Mouse (Mus musculus): ENCODE measurements around the gene Slc20a1.

Gene Slc20a1

GRCm38 (mm10) chr2:129206824-129207223, 8.3 kb downstream of the Slc20a1 start:
- Histone ChIP-seq H3K36me3 (ENCODE audit: control insufficient read depth, insufficient read depth, low read length, poor library complexity, severe bottlenecking) (peaks cover 15% of the 10 kb centered on the region), H3K27me3 (ENCODE audit: control insufficient read depth, insufficient read depth, low read length, poor library complexity, severe bottlenecking) (no peaks in the 10 kb centered on the region)
- no peak for DNase-seq (ENCODE audit: low read depth, low spot score)

GRCm38 (mm10) chr2:129208181-129208746, 9.7 kb downstream of the Slc20a1 start:
- DNase-seq (ENCODE audit: low read depth, low spot score) = no peak
- Histone ChIP-seq H3K36me3 (ENCODE audit: control insufficient read depth, insufficient read depth, low read length, poor library complexity, severe bottlenecking) (peaks cover 15% of the 10 kb centered on the region), H3K27me3 (ENCODE audit: control insufficient read depth, insufficient read depth, low read length, poor library complexity, severe bottlenecking) (no peaks in the 10 kb centered on the region)

- H3K36me3 ChIP-seq (ENCODE audit: control insufficient read depth, insufficient read depth, low read length, poor library complexity, severe bottlenecking) = peaks cover 14% of the 10 kb centered on the region; the same call in 1 of the 2 replicates
- no peak for DNase-seq (ENCODE audit: low read depth, low spot score)
- no peaks in the 10 kb centered on the region for H3K27me3 ChIP-seq (ENCODE audit: control insufficient read depth, insufficient read depth, low read length, poor library complexity, severe bottlenecking)
Observed at GRCm38 (mm10) chr2:129210089-129210749, 11.7 kb downstream of the Slc20a1 start.

- DNase-seq (ENCODE audit: low read depth, low spot score) = no peak
- Histone ChIP-seq H3K36me3 (ENCODE audit: control insufficient read depth, insufficient read depth, low read length, poor library complexity, severe bottlenecking) (peaks cover 14% of the 10 kb centered on the region; the same call in 1 of the 2 replicates), H3K27me3 (ENCODE audit: control insufficient read depth, insufficient read depth, low read length, poor library complexity, severe bottlenecking) (no peaks in the 10 kb centered on the region)
Observed at GRCm38 (mm10) chr2:129211255-129211654, 12.7 kb downstream of the Slc20a1 start.

- Histone ChIP-seq H3K36me3 (ENCODE audit: control insufficient read depth, insufficient read depth, low read length, poor library complexity, severe bottlenecking) (peaks cover 11% of the 10 kb centered on the region; the same call in 1 of the 2 replicates), H3K27me3 (ENCODE audit: control insufficient read depth, insufficient read depth, low read length, poor library complexity, severe bottlenecking) (no peaks in the 10 kb centered on the region)
- no peak for DNase-seq (ENCODE audit: low read depth, low spot score)
Observed at GRCm38 (mm10) chr2:129211957-129212356, 13.4 kb downstream of the Slc20a1 start.

- H3K36me3 ChIP-seq (ENCODE audit: control insufficient read depth, insufficient read depth, low read length, poor library complexity, severe bottlenecking) = peaks cover 7% of the 10 kb centered on the region; the same call in 1 of the 2 replicates
- DNase-seq (ENCODE audit: low read depth, low spot score) = no peak
- no peaks in the 10 kb centered on the region for H3K27me3 ChIP-seq (ENCODE audit: control insufficient read depth, insufficient read depth, low read length, poor library complexity, severe bottlenecking)
Observed at GRCm38 (mm10) chr2:129212566-129212965, 14.0 kb downstream of the Slc20a1 start.

- Histone ChIP-seq H3K27me3 (ENCODE audit: control insufficient read depth, insufficient read depth, low read length, poor library complexity, severe bottlenecking) (no peaks in the 10 kb centered on the region), H3K36me3 (ENCODE audit: control insufficient read depth, insufficient read depth, low read length, poor library complexity, severe bottlenecking) (peaks cover 4% of the 10 kb centered on the region; the same call in 1 of the 2 replicates)
- DNase-seq (ENCODE audit: low read depth, low spot score) = no peak
Observed at GRCm38 (mm10) chr2:129214774-129215173, 16.2 kb downstream of the Slc20a1 start.

- no peaks in the 10 kb centered on the region for H3K36me3 ChIP-seq (ENCODE audit: control insufficient read depth, insufficient read depth, low read length, poor library complexity, severe bottlenecking)
- no peak for DNase-seq (ENCODE audit: low read depth, low spot score)
- no peaks in the 10 kb centered on the region for H3K27me3 ChIP-seq (ENCODE audit: control insufficient read depth, insufficient read depth, low read length, poor library complexity, severe bottlenecking)
Observed at GRCm38 (mm10) chr2:129217612-129218185, 19.1 kb downstream of the Slc20a1 start.

- no peaks in the 10 kb centered on the region for H3K36me3 ChIP-seq (ENCODE audit: control insufficient read depth, insufficient read depth, low read length, poor library complexity, severe bottlenecking)
- H3K27me3 ChIP-seq (ENCODE audit: control insufficient read depth, insufficient read depth, low read length, poor library complexity, severe bottlenecking) = no peaks in the 10 kb centered on the region
- DNase-seq (ENCODE audit: low read depth, low spot score) = no peak
Observed at GRCm38 (mm10) chr2:129218537-129219105, 20.1 kb downstream of the Slc20a1 start.

- DNase-seq (ENCODE audit: low read depth, low spot score) = no peak
- Histone ChIP-seq H3K27me3 (ENCODE audit: control insufficient read depth, insufficient read depth, low read length, poor library complexity, severe bottlenecking) (no peaks in the 10 kb centered on the region), H3K36me3 (ENCODE audit: control insufficient read depth, insufficient read depth, low read length, poor library complexity, severe bottlenecking) (no peaks in the 10 kb centered on the region)
Observed at GRCm38 (mm10) chr2:129221097-129221632, 22.6 kb downstream of the Slc20a1 start.

- Histone ChIP-seq H3K27me3 (ENCODE audit: control insufficient read depth, insufficient read depth, low read length, poor library complexity, severe bottlenecking) (no peaks in the 10 kb centered on the region), H3K36me3 (ENCODE audit: control insufficient read depth, insufficient read depth, low read length, poor library complexity, severe bottlenecking) (no peaks in the 10 kb centered on the region)
- no peak for DNase-seq (ENCODE audit: low read depth, low spot score)
Observed at GRCm38 (mm10) chr2:129224178-129224577, 25.6 kb downstream of the Slc20a1 start.

GRCm38 (mm10) chr2:129225251-129225819, 26.8 kb downstream of the Slc20a1 start:
- Histone ChIP-seq H3K27me3 (ENCODE audit: control insufficient read depth, insufficient read depth, low read length, poor library complexity, severe bottlenecking) (no peaks in the 10 kb centered on the region), H3K36me3 (ENCODE audit: control insufficient read depth, insufficient read depth, low read length, poor library complexity, severe bottlenecking) (no peaks in the 10 kb centered on the region)
- no peak for DNase-seq (ENCODE audit: low read depth, low spot score)

GRCm38 (mm10) chr2:129226296-129226851, 27.8 kb downstream of the Slc20a1 start:
- no peak for DNase-seq (ENCODE audit: low read depth, low spot score)
- no peaks in the 10 kb centered on the region for H3K36me3 ChIP-seq (ENCODE audit: control insufficient read depth, insufficient read depth, low read length, poor library complexity, severe bottlenecking)
- no peaks in the 10 kb centered on the region for H3K27me3 ChIP-seq (ENCODE audit: control insufficient read depth, insufficient read depth, low read length, poor library complexity, severe bottlenecking)

- no peak for DNase-seq (ENCODE audit: low read depth, low spot score)
- Histone ChIP-seq H3K36me3 (ENCODE audit: control insufficient read depth, insufficient read depth, low read length, poor library complexity, severe bottlenecking) (no peaks in the 10 kb centered on the region), H3K27me3 (ENCODE audit: control insufficient read depth, insufficient read depth, low read length, poor library complexity, severe bottlenecking) (no peaks in the 10 kb centered on the region)
Observed at GRCm38 (mm10) chr2:129227011-129227529, 28.5 kb downstream of the Slc20a1 start.

All from splenic B cell, adult 2 months (primary cell).